Mouse (Mus musculus) lung, embryonic 16.5 days (tissue): ENCODE results near the gene Snai3. TPM values are rescaled to one million over a fixed set of nuclear protein-coding genes. Genes with fewer than 3 reads are reported as not detected.

ENCODE experiments used
- ATAC-seq: fragments of 200-750 bp; cut with Nextera tagmentation; 2 replicates; pipeline ENCODE4 v1.8.0; 2017; ENCODE audit warnings: low read depth, mild to moderate bottlenecking, moderate library complexity
- H3K27ac ChIP-seq: fragments of 300-500 bp; sonication (generic); 2 replicates; pipeline ENCODE4 v1.5.1; 2014; ENCODE audit warnings: mild to moderate bottlenecking, control low read depth, low read length
- H3K27me3 ChIP-seq: fragments of 300-500 bp; sonication (generic); 2 replicates; pipeline ENCODE4 v1.6.1; 2014; ENCODE audit warnings: low read depth, low read length, mixed read lengths; ENCODE audit not compliant: control insufficient read depth, insufficient read depth
- H3K36me3 ChIP-seq: fragments of 300-500 bp; sonication (generic); 2 replicates; pipeline ENCODE4 v1.6.1; 2014; ENCODE audit warnings: low read length; ENCODE audit not compliant: control insufficient read depth, insufficient read depth
- H3K4me1 ChIP-seq: fragments of 300-500 bp; sonication (generic); replicated peaks from 2 replicates; pipeline ENCODE4 v1.6.1; 2014; ENCODE audit warnings: low read length, mixed read lengths; ENCODE audit not compliant: control insufficient read depth, insufficient read depth
- H3K4me2 ChIP-seq: fragments of 300-500 bp; sonication (generic); 2 replicates; pipeline ENCODE4 v1.6.1; 2014; ENCODE audit warnings: low read depth, low read length, control low read depth
- H3K4me3 ChIP-seq: fragments of 300-500 bp; sonication (generic); 2 replicates; pipeline ENCODE4 v1.5.1; 2014; ENCODE audit warnings: mild to moderate bottlenecking, low read length, control low read depth
- H3K9ac ChIP-seq: fragments of 300-500 bp; sonication (generic); 2 replicates; pipeline ENCODE4 v1.6.1; 2014; ENCODE audit warnings: low read length, control low read depth
- H3K9me3 ChIP-seq: fragments of 300-500 bp; sonication (generic); 2 replicates; pipeline ENCODE4 v1.6.1; 2016; ENCODE audit warnings: low read length; ENCODE audit not compliant: control insufficient read depth
- WGBS: fragments of 180-500 bp; shearing (Covaris S2); extraction: QIAGEN DNeasy Blood & Tissue Kit; methylation state at CpG from one replicate; pipeline ENCODE4 v1.1.7; 2014; 5-methylcytosine and 5-hydroxymethylcytosine counted together
- polyA plus RNA-seq: library from polyadenylated mRNA; unstranded; fragments of >200 nt; fragmentation: Nextera tagmentation; extraction: Ambion mirVana; gene quantifications from 2 replicates; pipeline ENCODE4 v1.2.1, GENCODE M21; 2015

Gene Snai3
- polyA plus RNA-seq, 1 experiment from 2014 or later, result 1.5 TPM

DNA sequence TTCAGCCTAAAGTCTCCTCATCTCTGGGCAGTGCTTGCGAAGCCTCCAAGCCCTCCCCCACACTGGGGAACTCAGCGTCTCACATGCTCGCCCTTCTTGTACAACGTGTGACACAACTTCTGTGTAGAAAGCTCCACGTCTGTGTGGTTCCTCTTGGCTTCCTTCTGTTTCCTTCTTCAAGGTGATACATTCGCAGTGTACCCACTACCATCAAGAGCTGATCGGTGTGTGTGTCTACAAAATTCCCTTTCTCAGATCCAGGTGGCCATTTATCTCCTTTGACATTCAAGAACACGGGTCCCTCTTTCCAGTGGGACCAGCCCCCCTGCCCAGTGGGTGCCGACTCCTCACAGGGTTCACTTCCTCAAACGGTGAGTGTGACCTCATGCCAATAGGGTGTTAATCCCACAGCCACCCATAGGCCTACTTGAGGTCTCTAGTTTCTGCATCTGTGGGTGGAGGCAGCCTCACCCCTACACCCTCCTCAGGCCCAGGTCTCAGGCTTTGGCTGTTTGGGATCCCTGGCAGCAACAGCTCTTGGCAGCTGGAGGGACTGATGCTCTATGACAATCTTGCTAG is 30.4 kb downstream of the Snai3 start:
- Histone ChIP-seq H3K9me3 (no peaks in the 10 kb centered on the region), H3K27me3 (no peaks in the 10 kb centered on the region), H3K4me2 (no peak overlapping the region), H3K4me1 (peaks cover 19% of the 10 kb centered on the region), H3K36me3 (no peaks in the 10 kb centered on the region), H3K27ac (no peak overlapping the region), H3K4me3 (no peak overlapping the region), H3K9ac (no peak overlapping the region)
- 73% methylated on average over 10 of the region's 10 CpGs for WGBS
- ATAC-seq, result no peak

GRCm38 (mm10) chr8:122428163-122428562 is 32.4 kb downstream of the Snai3 start:
- Histone ChIP-seq H3K4me1 (peaks cover 17% of the 10 kb centered on the region), H3K27ac (no peak overlapping the region), H3K4me3 (no peak overlapping the region), H3K4me2 (no peak overlapping the region), H3K9ac (no peak overlapping the region), H3K9me3 (no peaks in the 10 kb centered on the region), H3K36me3 (no peaks in the 10 kb centered on the region), H3K27me3 (no peaks in the 10 kb centered on the region)
- ATAC-seq, result no peak
- WGBS, result 87% methylated on average over 9 of the region's 9 CpGs

GRCm38 (mm10) chr8:122427607-122428006 is 32.9 kb downstream of the Snai3 start:
- H3K4me1 ChIP-seq, result peaks cover 13% of the 10 kb centered on the region
- no peaks in the 10 kb centered on the region for H3K9me3 ChIP-seq
- no peaks in the 10 kb centered on the region for H3K27me3 ChIP-seq
- H3K4me2 ChIP-seq, result no peak overlapping the region
- H3K27ac ChIP-seq, result no peak overlapping the region
- H3K9ac ChIP-seq, result no peak overlapping the region
- no peaks in the 10 kb centered on the region for H3K36me3 ChIP-seq
- ATAC-seq, result no peak
- WGBS, result 86% methylated on average over 7 of the region's 7 CpGs
- H3K4me3 ChIP-seq, result no peak overlapping the region

DNA sequence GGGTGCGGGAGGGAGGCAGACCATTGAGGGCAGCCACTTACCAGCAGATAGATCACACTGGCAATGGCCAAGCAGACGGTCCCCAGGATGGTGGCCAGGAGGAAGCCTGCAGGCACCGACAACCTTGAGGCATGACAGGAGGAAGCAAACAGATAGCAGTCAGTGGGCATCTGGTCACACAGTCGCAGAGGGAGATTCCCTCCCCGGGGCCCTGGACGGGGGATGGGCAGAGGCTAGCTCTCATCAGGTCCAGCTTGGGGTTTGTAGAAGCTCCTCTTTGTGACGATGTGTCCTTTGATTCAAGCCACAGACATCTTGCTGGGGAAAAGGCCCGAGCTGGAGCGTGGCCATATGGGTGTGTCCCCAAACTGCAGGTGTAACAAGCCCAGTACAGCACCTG is 34.4 kb downstream of the Snai3 start:
- no peak overlapping the region for H3K4me3 ChIP-seq
- no peaks in the 10 kb centered on the region for H3K36me3 ChIP-seq
- no peaks in the 10 kb centered on the region for H3K9me3 ChIP-seq
- no peaks in the 10 kb centered on the region for H3K27me3 ChIP-seq
- no peak overlapping the region for H3K9ac ChIP-seq
- 72% methylated on average over 9 of the region's 9 CpGs for WGBS
- no peak overlapping the region for H3K4me2 ChIP-seq
- H3K27ac ChIP-seq, result no peak overlapping the region
- no peak for ATAC-seq
- peaks cover 1% of the 10 kb centered on the region for H3K4me1 ChIP-seq

DNA sequence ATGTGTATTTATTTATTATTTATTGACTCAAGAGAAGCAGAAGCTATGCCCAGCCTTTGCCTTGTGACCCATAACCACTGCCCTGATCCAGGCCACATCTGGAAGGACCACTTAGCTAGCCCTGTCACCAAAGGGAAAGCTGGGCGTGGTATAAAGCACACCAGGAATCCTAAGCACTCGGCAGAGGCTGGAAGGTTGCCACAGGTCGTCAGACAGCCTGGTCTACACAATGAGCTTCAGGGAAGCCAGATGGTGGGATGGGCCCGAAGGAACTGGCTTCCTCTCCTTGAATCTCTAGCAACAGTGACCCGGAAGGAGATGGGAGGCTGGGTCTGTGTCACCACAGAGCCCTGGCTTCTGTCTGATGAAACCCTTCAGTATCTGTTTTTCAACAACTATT is 36.9 kb downstream of the Snai3 start:
- Histone ChIP-seq H3K36me3 (no peaks in the 10 kb centered on the region), H3K4me1 (peaks cover 4% of the 10 kb centered on the region), H3K9me3 (no peaks in the 10 kb centered on the region), H3K9ac (no peak overlapping the region), H3K27me3 (no peaks in the 10 kb centered on the region), H3K27ac (no peak overlapping the region), H3K4me3 (no peak overlapping the region), H3K4me2 (no peak overlapping the region)
- no peak for ATAC-seq
- WGBS, result 37% methylated on average over 5 of the region's 5 CpGs

DNA sequence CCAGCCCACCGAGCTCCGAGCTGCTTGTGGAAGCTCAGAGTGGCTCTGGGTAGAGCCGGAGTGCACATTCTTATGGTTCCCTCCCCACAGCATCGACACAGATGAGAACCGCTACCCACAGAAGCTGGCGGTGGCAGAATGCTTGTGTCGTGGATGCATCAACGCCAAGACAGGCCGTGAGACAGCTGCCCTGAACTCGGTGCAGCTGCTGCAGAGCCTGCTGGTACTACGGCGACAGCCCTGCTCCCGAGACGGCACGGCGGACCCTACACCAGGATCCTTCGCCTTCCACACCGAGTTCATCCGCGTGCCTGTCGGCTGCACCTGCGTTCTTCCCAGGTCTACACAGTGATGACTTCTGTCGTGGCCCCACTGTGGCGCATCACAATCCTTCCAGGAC is 37.3 kb downstream of the Snai3 start:
- Histone ChIP-seq H3K4me2 (no peak overlapping the region), H3K27ac (no peak overlapping the region), H3K36me3 (no peaks in the 10 kb centered on the region), H3K9ac (no peak overlapping the region), H3K27me3 (no peaks in the 10 kb centered on the region), H3K4me1 (peaks cover 4% of the 10 kb centered on the region), H3K4me3 (no peak overlapping the region), H3K9me3 (no peaks in the 10 kb centered on the region)
- ATAC-seq, result no peak
- 75% methylated on average over 24 of the region's 24 CpGs for WGBS

GRCm38 (mm10) chr8:122421376-122422070 is 39.0 kb downstream of the Snai3 start, which contains the start of gene Il17c:
Gene Il17c (plus strand): TSS chr8:122422020.
- no peak for ATAC-seq
- H3K9me3 ChIP-seq, result no peaks in the 10 kb centered on the region
- peaks cover 10% of the 10 kb centered on the region; the same call in 1 of the 2 replicates for H3K36me3 ChIP-seq
- no peak within 1 kb of the TSS for H3K9ac ChIP-seq
- 71% methylated on average over 14 of the region's 14 CpGs for WGBS
- no peaks in the 10 kb centered on the region for H3K27me3 ChIP-seq
- H3K4me2 ChIP-seq, result no peak within 1 kb of the TSS
- H3K4me3 ChIP-seq, result no peak within 1 kb of the TSS
- H3K27ac ChIP-seq, result no peak within 1 kb of the TSS
- peaks cover 4% of the 10 kb centered on the region for H3K4me1 ChIP-seq

DNA sequence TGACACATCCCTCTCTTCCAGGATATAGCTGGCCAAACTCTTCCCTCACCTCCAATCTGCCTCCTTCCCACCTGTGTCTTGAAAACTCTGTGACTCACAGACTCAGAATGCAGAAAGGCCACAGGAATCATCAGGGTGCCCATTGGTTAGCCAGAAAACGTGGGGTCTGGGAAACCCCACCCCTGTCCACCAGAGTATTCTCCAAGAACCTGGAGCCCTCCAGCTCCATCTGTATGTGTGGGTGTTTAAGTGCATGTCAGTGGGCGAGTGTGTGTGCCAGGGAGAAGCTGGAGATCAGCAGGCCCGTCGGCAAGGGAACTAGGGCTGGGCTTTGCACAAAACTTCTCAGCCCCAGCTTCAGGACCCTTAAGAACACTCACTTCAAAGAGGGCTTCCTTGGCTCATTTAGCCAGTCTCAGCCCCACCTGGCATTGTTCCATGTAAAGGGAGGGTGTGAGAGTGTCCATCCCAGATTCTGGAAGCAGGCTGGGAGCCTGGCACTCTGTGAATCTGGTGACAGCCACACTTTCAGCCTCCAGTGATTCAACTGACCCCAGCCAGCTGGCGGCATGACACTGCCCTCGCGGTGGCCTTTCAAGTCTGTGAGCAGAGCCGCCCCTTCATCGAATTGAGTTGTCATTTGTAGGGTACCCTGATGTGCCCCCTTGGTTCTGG is 40.5 kb downstream of the Snai3 start:
- H3K9ac ChIP-seq, result no peak overlapping the region
- no peak overlapping the region for H3K4me2 ChIP-seq
- H3K27me3 ChIP-seq, result no peaks in the 10 kb centered on the region
- H3K36me3 ChIP-seq, result peaks cover 20% of the 10 kb centered on the region
- H3K27ac ChIP-seq, result no peak overlapping the region
- H3K9me3 ChIP-seq, result no peaks in the 10 kb centered on the region
- peaks cover 4% of the 10 kb centered on the region for H3K4me1 ChIP-seq
- peak; percentile 64 for ATAC-seq
- H3K4me3 ChIP-seq, result no peak overlapping the region
- 38% methylated on average over 9 of the region's 9 CpGs for WGBS

DNA sequence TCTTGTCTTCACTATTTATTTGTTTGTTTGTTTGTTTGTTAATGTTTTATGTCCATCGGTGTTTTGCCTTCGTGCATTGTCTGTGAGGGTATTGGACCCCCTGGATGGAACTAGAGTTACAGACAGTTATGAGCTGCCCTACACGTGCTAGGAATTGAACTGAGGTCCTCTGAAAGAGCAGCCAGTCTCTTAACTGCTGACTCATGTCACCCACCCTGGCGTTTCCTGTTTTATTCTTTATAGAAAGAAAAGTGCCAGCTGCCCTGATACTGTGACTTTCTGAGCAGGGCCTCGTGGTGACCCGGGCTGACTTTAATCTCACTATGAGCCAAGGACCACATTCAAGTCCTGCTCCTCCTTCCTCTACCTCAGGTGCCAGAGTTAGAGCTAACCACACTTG is 45.0 kb downstream of the Snai3 start:
- 85% methylated on average over 6 of the region's 6 CpGs for WGBS
- H3K27me3 ChIP-seq, result no peaks in the 10 kb centered on the region
- H3K36me3 ChIP-seq, result peaks cover 49% of the 10 kb centered on the region
- no peak overlapping the region for H3K4me2 ChIP-seq
- H3K9me3 ChIP-seq, result no peaks in the 10 kb centered on the region
- no peak overlapping the region for H3K9ac ChIP-seq
- no peak overlapping the region for H3K27ac ChIP-seq
- ATAC-seq, result no peak
- H3K4me3 ChIP-seq, result no peak overlapping the region
- H3K4me1 ChIP-seq, result peaks cover 4% of the 10 kb centered on the region
